Mouse (Mus musculus) midbrain, embryonic 16.5 days (tissue): Measurements from ENCODE around the gene Npm1. TPM values are rescaled to one million over a fixed set of nuclear protein-coding genes. Genes with fewer than 3 reads are reported as not detected.

Experiments used
- ATAC-seq: fragments of 200-750 bp; cut with Nextera tagmentation; 2 replicates; pipeline ENCODE4 v1.8.0; 2017; ENCODE audit warnings: moderate TSS enrichment
- H3K27ac ChIP-seq: fragments of 300-500 bp; sonication (generic); 2 replicates; pipeline ENCODE4 v1.5.1; 2014; ENCODE audit warnings: mild to moderate bottlenecking, low read length, mixed read lengths
- H3K27me3 ChIP-seq: fragments of 300-500 bp; sonication (generic); 2 replicates; pipeline ENCODE4 v1.6.1; 2014; ENCODE audit warnings: low read depth, low read length, mixed read lengths; ENCODE audit not compliant: control insufficient read depth, insufficient read depth
- H3K36me3 ChIP-seq: fragments of 300-500 bp; sonication (generic); 2 replicates; pipeline ENCODE4 v1.6.1; 2014; ENCODE audit warnings: mild to moderate bottlenecking, low read length, moderate library complexity, mixed read lengths; ENCODE audit not compliant: control insufficient read depth, insufficient read depth
- H3K4me1 ChIP-seq: fragments of 300-500 bp; sonication (generic); 2 replicates; pipeline ENCODE4 v1.6.1; 2014; ENCODE audit warnings: mild to moderate bottlenecking, low read length, mixed read lengths; ENCODE audit not compliant: control insufficient read depth, insufficient read depth
- H3K4me2 ChIP-seq: fragments of 300-500 bp; sonication (generic); 2 replicates; pipeline ENCODE4 v1.6.1; 2014; ENCODE audit warnings: mild to moderate bottlenecking, low read length, mixed read lengths
- H3K4me3 ChIP-seq: fragments of 300-500 bp; sonication (generic); 2 replicates; pipeline ENCODE4 v1.5.1; 2014; ENCODE audit warnings: low read depth, mild to moderate bottlenecking, low read length, moderate library complexity, mixed read lengths
- H3K9ac ChIP-seq: fragments of 300-500 bp; sonication (generic); 2 replicates; pipeline ENCODE4 v1.6.1; 2014; ENCODE audit warnings: low read depth, low read length, mixed read lengths
- H3K9me3 ChIP-seq: fragments of 300-500 bp; sonication (generic); replicated peaks from 2 replicates; pipeline ENCODE4 v1.6.1; 2014; ENCODE audit warnings: mild to moderate bottlenecking, low read length, mixed read lengths; ENCODE audit not compliant: control insufficient read depth, poor library complexity, severe bottlenecking
- WGBS: fragments of 180-500 bp; shearing (Covaris S2); extraction: QIAGEN DNeasy Blood & Tissue Kit; methylation state at CpG from one replicate; pipeline ENCODE4 v1.1.7; 2014; 5-methylcytosine and 5-hydroxymethylcytosine counted together
- polyA plus RNA-seq: library from polyadenylated mRNA; unstranded; fragments of >200 nt; fragmentation: Nextera tagmentation; extraction: Ambion mirVana; gene quantifications from 2 replicates; pipeline ENCODE4 v1.2.1, GENCODE M21; 2015

The Npm1 gene
- polyA plus RNA-seq, 1 experiment from 2014 or later: 349 TPM

DNA sequence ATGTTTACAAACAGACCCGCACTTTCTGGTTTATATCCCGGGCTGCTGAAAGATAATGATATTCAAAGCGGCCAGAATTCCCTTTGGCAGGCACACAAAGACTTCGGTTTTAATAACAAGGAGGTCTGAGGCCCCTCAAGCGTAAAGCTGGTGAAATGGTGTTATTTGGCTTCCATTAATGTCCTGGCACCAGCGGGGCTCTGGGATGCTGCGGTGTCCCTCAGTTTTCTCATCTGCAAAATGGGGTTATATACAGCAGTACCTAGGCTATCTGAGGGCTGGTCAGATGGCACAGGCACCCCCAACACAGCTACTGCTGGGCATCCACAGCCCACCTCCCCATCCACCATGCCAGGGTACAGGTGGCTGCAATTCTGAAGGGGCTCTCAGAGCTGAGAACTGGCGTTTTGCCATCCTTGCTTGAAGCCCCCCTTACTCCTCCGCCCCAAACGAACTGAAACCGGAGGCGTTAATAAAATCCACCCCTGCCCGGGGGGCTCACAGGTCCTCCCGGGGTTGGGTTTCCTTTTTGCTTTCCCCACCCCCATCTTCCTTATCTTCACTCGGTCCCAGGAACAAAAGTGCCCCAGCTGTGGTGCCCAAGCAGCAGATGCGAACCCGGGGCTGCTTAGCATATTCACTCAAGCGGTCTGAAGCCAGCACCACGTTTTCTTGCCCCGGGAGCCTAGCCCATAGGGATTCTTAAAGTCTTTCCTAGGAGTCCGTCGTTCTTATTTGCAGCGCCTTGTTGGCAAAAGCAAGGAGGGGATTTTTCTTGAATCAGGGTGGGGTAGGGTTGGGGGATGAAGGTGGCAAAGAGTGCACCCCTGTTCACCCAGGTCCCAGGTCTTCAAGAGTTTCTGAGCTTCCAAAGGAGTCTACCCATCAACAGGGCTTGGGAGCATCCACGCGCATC, 32.8 kb upstream of the Npm1 start:
- 2% methylated on average over 25 of the region's 25 CpGs for WGBS
- no peak overlapping the region for H3K4me2 ChIP-seq
- peaks cover 57% of the 10 kb centered on the region for H3K27me3 ChIP-seq
- no peak for ATAC-seq
- H3K4me1 ChIP-seq: no peaks in the 10 kb centered on the region
- no peak overlapping the region for H3K27ac ChIP-seq
- no peak overlapping the region for H3K9ac ChIP-seq
- H3K9me3 ChIP-seq: peaks cover 3% of the 10 kb centered on the region; the same call in 1 of the 2 replicates
- no peaks in the 10 kb centered on the region for H3K36me3 ChIP-seq
- no peak overlapping the region for H3K4me3 ChIP-seq

- H3K27me3 ChIP-seq: peaks cover 57% of the 10 kb centered on the region
- 14% methylated on average over 7 of the region's 7 CpGs for WGBS
- no peaks in the 10 kb centered on the region for H3K4me1 ChIP-seq
Measured at GRCm38 (mm10) chr11:33195061-33195460, 32.1 kb upstream of the Npm1 start.

DNA sequence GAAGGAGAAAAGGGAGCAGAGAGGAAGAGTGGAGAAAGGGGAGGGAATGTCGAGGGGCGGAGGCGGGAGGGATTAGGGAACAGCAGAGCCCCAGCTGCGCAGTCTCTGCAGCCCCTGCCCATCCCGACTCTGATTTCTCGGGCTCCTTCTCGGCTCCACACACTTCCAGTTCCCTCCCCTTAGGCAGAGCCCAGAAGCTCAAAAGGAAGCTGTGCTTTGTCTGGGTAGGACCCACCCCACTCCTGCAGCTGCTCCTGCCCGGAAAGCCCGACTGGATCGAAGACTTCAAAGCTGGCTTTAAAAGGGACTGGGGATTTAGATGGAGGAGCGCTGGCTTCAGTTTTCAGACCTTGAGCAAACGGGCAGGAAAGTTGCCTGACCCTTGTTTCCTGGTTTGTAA, 30.7 kb upstream of the Npm1 start:
- no peak for ATAC-seq

More at GRCm38 (mm10) chr11:33195061-33195460, 32.1 kb upstream of the Npm1 start:
- no peak overlapping the region for H3K27ac ChIP-seq
- H3K9ac ChIP-seq: no peak overlapping the region
- H3K9me3 ChIP-seq: peaks cover 3% of the 10 kb centered on the region; the same call in 1 of the 2 replicates
- no peak for ATAC-seq
- no peak overlapping the region for H3K4me3 ChIP-seq
- H3K4me2 ChIP-seq: no peak overlapping the region
- H3K36me3 ChIP-seq: no peaks in the 10 kb centered on the region

GRCm38 (mm10) chr11:33181804-33182203, 18.8 kb upstream of the Npm1 start:
- Histone ChIP-seq H3K4me3 (no peak overlapping the region), H3K27me3 (peaks cover 11% of the 10 kb centered on the region), H3K4me2 (no peak overlapping the region), H3K27ac (no peak overlapping the region), H3K36me3 (no peaks in the 10 kb centered on the region), H3K4me1 (peaks cover 5% of the 10 kb centered on the region; the same call in 1 of the 2 replicates), H3K9me3 (no peaks in the 10 kb centered on the region), H3K9ac (no peak overlapping the region)
- WGBS: 75% methylated on average over 3 of the region's 3 CpGs
- no peak for ATAC-seq

More for the DNA sequence above, 30.7 kb upstream of the Npm1 start:
- 3% methylated on average over 12 of the region's 12 CpGs for WGBS
- H3K27ac ChIP-seq: no peak overlapping the region
- H3K36me3 ChIP-seq: no peaks in the 10 kb centered on the region
- no peak overlapping the region for H3K4me3 ChIP-seq
- H3K4me2 ChIP-seq: peak overlapping the region; percentile 23; the same call in 1 of the 2 replicates
- peaks cover 3% of the 10 kb centered on the region; the same call in 1 of the 2 replicates for H3K9me3 ChIP-seq
- peaks cover 51% of the 10 kb centered on the region for H3K27me3 ChIP-seq
- no peaks in the 10 kb centered on the region for H3K4me1 ChIP-seq
- H3K9ac ChIP-seq: no peak overlapping the region

GRCm38 (mm10) chr11:33180701-33181116, 17.7 kb upstream of the Npm1 start:
- no peak for ATAC-seq
- Histone ChIP-seq H3K9me3 (no peaks in the 10 kb centered on the region), H3K36me3 (no peaks in the 10 kb centered on the region), H3K4me1 (peaks cover 5% of the 10 kb centered on the region; the same call in 1 of the 2 replicates), H3K9ac (no peak overlapping the region), H3K4me3 (no peak overlapping the region; the same call in 1 of the 2 replicates), H3K27me3 (peaks cover 11% of the 10 kb centered on the region), H3K4me2 (peak overlapping the region; percentile 51), H3K27ac (no peak overlapping the region)
- 4% methylated on average over 18 of the region's 18 CpGs for WGBS

DNA sequence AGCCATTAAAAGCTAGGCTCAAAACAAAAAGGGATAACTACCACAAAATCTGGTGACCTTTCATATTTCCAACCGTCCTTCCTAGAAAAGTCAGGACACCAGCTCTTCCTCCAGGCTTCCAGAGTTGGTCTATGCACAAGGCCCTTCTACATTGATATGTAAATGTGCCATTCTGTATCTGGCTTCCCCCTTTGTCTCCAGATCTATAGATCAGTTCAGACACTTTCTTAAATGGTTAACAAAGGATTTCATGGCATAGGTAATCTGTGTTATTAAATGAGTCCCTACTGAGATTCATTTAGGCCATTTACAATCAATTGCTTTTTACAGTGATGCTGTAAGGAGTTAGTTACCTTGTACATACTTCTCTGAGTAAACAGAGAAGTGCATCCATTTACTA, 16.8 kb upstream of the Npm1 start:
- Histone ChIP-seq H3K27ac (no peak overlapping the region), H3K4me3 (no peak overlapping the region), H3K4me1 (peaks cover 5% of the 10 kb centered on the region; the same call in 1 of the 2 replicates), H3K27me3 (peaks cover 11% of the 10 kb centered on the region), H3K36me3 (no peaks in the 10 kb centered on the region), H3K4me2 (no peak overlapping the region), H3K9ac (no peak overlapping the region), H3K9me3 (no peaks in the 10 kb centered on the region)
- no peak for ATAC-seq
- WGBS: 7% methylated on average over 1 of the region's 1 CpGs

DNA sequence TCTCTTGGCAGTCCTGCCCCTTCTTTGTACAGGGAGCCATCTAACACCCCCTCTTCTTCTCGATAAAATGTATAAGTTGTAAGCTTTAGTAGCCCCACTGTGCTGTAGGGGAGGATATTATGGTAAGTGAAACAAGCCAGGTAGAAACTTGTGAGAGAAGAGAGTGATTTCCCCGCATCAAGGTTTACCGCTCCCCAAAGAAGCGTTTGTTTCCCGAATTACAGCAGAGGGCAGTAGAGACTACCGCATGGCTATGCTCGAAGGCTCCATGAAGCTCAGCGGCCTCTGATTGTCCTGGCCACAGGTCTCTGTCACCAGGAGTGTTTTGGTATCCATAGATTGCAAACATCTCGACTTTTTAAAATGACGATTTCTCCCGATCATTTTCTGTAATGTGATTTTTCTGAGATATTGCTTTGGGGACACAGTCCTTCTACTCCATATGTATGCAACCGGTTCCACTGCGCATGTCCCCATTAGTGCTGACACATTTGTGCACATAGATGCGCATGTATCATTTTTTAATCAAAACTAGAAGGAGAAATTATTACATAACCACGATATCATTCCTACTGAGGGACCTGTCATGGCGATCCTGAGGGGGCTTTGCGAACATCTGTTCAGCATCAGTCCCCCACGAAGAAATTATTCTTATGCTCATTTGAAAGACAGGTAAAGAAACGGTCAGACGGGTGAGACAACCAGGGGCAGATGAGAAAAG, 13.7 kb upstream of the Npm1 start:
- peak; percentile 76 for ATAC-seq
- Histone ChIP-seq H3K9ac (no peak overlapping the region), H3K27ac (no peak overlapping the region), H3K4me3 (no peak overlapping the region), H3K9me3 (no peaks in the 10 kb centered on the region), H3K4me2 (no peak overlapping the region), H3K36me3 (no peaks in the 10 kb centered on the region), H3K4me1 (peaks cover 5% of the 10 kb centered on the region; the same call in 1 of the 2 replicates), H3K27me3 (peaks cover 11% of the 10 kb centered on the region)
- 32% methylated on average over 20 of the region's 20 CpGs for WGBS

GRCm38 (mm10) chr11:33175768-33176167, 12.8 kb upstream of the Npm1 start:
- Histone ChIP-seq H3K27ac (no peak overlapping the region), H3K27me3 (peaks cover 4% of the 10 kb centered on the region; the same call in 1 of the 2 replicates), H3K4me1 (peaks cover 3% of the 10 kb centered on the region; the same call in 1 of the 2 replicates), H3K4me2 (no peak overlapping the region), H3K9ac (no peak overlapping the region), H3K4me3 (no peak overlapping the region), H3K9me3 (no peaks in the 10 kb centered on the region), H3K36me3 (no peaks in the 10 kb centered on the region)
- no peak for ATAC-seq
- 74% methylated on average over 2 of the region's 3 CpGs for WGBS
